Mouse (Mus musculus): Measurements from ENCODE around the gene Slc22a15. TPM values are rescaled to one million over a fixed set of nuclear protein-coding genes. Genes with fewer than 3 reads are reported as not detected.

Gene Slc22a15
- total and polyA plus RNA-seq, 2 experiments from 2014 or later: 5.6 to 13.2 TPM

DNA sequence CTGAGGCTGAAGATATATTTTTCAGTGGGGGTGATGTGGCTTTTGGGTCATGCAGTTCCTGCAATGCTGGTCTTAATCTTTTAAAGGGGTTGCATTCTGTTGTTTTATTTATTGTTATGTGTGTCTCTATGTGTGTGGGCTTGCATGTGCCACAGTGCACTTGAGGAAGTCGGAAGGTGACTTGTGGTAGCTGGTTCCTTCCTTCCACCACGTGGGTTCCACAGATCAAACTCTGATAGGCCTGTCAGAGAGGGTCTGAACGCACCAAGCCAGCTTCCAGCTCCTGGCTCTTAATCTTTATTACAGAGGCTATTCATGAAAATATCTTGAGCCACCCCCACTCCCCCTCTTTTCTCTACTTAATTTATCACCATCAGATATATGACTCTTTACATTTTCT, 40.4 kb downstream of the Slc22a15 start:
- no peak for TF ChIP-seq CTCF (IDR thresholded peaks at IDR 0.05)
- ATAC-seq (ENCODE audit: low FRiP score): no peak

DNA sequence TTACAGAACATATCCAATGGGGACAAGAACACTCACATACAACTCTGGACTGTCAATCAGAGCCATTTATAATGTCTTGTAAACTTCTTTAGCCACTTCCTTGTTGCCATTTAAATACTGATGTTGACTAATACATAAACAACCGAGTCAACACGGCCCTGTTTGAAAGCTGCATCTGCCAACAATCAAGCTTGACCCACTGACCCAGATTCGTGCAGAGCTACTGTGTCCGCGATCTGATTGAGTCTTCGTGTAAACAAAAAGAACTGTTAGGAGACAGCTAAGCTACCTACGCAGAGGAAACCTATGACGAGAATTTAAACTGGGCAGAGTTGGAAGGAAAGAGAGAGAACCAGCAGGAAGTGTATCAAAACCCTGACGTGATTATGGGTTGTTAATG, 42.5 kb downstream of the Slc22a15 start:
- Histone ChIP-seq H3K27me3 (ENCODE audit: insufficient read depth, low read length) (no peaks in the 10 kb centered on the region), H3K4me3 (ENCODE audit: low read depth, low read length) (no peak overlapping the region), H3K9me3 (ENCODE audit: low read length) (no peaks in the 10 kb centered on the region), H3K4me1 (ENCODE audit: insufficient read depth, low read length) (no peaks in the 10 kb centered on the region), H3K4me2 (ENCODE audit: low read depth, low read length, poor library complexity, severe bottlenecking) (no peak overlapping the region), H3K27ac (ENCODE audit: low read depth, low read length) (no peak overlapping the region), H3K36me3 (ENCODE audit: insufficient read depth, low read length) (peaks cover 18% of the 10 kb centered on the region), H3K9ac (replicated peaks; ENCODE audit: low read length, poor library complexity, severe bottlenecking) (no peak overlapping the region)
- DNase-seq (ENCODE audit: low spot score): no peak
- WGBS: 68% methylated on average over 9 of the region's 9 CpGs
- TF ChIP-seq CTCF (IDR thresholded peaks at IDR 0.05): no peak
- no peak for ATAC-seq (ENCODE audit: low FRiP score)

More for the DNA sequence above, 40.4 kb downstream of the Slc22a15 start:
- no peaks in the 10 kb centered on the region for H3K4me1 ChIP-seq (ENCODE audit: insufficient read depth, low read length)
- 80% methylated on average over 3 of the region's 3 CpGs for WGBS
- no peak overlapping the region for H3K9ac ChIP-seq (replicated peaks; ENCODE audit: low read length, poor library complexity, severe bottlenecking)
- no peak overlapping the region for H3K4me2 ChIP-seq (ENCODE audit: low read depth, low read length, poor library complexity, severe bottlenecking)
- no peak for DNase-seq (ENCODE audit: low spot score)
- H3K4me3 ChIP-seq (ENCODE audit: low read depth, low read length): no peak overlapping the region
- H3K27me3 ChIP-seq (ENCODE audit: insufficient read depth, low read length): no peaks in the 10 kb centered on the region
- peaks cover 9% of the 10 kb centered on the region; the same call in 1 of the 2 replicates for H3K36me3 ChIP-seq (ENCODE audit: insufficient read depth, low read length)
- H3K9me3 ChIP-seq (ENCODE audit: low read length): no peaks in the 10 kb centered on the region
- H3K27ac ChIP-seq (ENCODE audit: low read depth, low read length): no peak overlapping the region

DNA sequence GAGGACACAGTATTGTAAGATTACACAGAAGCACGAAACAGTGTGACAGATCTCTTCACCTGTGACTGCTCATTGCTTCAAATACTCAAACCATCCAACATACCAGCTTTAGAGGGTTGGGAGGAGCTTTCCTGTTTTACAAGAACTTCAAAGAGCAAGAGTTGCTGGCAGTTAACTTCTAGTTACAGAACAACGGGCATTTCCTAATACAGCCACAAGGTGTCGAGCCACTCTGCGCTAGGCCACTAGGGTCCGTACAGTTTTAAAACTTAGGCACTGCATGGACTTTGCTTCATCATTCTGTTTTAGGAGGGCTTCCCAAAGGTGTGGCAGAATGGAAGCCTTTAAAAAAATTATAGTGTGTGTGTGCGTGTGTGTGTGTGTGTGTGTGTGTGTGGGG, 43.4 kb downstream of the Slc22a15 start:
- H3K4me1 ChIP-seq (ENCODE audit: insufficient read depth, low read length): no peaks in the 10 kb centered on the region
- DNase-seq (ENCODE audit: low spot score) (peak; percentile 26), ATAC-seq (ENCODE audit: low FRiP score) (no peak)
- no peaks in the 10 kb centered on the region for H3K9me3 ChIP-seq (ENCODE audit: low read length)
- peak; percentile 69 for TF ChIP-seq CTCF (IDR thresholded peaks at IDR 0.05)
- no peak overlapping the region for H3K4me2 ChIP-seq (ENCODE audit: low read depth, low read length, poor library complexity, severe bottlenecking)
- H3K27ac ChIP-seq (ENCODE audit: low read depth, low read length): no peak overlapping the region
- no peaks in the 10 kb centered on the region for H3K27me3 ChIP-seq (ENCODE audit: insufficient read depth, low read length)
- no peak overlapping the region for H3K9ac ChIP-seq (replicated peaks; ENCODE audit: low read length, poor library complexity, severe bottlenecking)
- 80% methylated on average over 6 of the region's 6 CpGs for whole genome bisulfite sequencing
- peaks cover 18% of the 10 kb centered on the region for H3K36me3 ChIP-seq (ENCODE audit: insufficient read depth, low read length)
- H3K4me3 ChIP-seq (ENCODE audit: low read depth, low read length): no peak overlapping the region

DNA sequence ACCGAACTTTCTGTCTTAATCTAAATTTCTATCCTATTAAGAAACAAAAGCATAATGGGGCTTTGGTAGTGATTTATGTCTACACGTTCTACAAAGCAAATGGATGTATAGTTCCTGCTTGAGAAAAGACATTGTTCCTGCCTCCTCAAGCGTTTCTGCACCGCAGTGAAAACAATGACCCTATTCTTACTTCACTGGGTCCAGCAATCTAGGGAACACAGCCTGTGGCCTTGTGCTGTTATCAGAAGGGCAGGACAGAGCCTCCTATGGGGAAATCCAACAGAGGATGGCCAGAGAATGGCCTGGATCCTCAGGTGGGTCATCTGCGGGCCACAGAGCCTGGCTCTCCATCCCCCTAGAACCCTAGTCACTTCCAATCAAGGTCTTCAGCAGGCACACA, 46.1 kb downstream of the Slc22a15 start:
- Histone ChIP-seq H3K27me3 (ENCODE audit: insufficient read depth, low read length) (no peaks in the 10 kb centered on the region), H3K9ac (replicated peaks; ENCODE audit: low read length, poor library complexity, severe bottlenecking) (no peak overlapping the region), H3K4me3 (ENCODE audit: low read depth, low read length) (no peak overlapping the region), H3K4me2 (ENCODE audit: low read depth, low read length, poor library complexity, severe bottlenecking) (no peak overlapping the region), H3K9me3 (ENCODE audit: low read length) (no peaks in the 10 kb centered on the region), H3K36me3 (ENCODE audit: insufficient read depth, low read length) (peaks cover 18% of the 10 kb centered on the region), H3K27ac (ENCODE audit: low read depth, low read length) (no peak overlapping the region), H3K4me1 (ENCODE audit: insufficient read depth, low read length) (no peaks in the 10 kb centered on the region)
- 26% methylated on average over 5 of the region's 5 CpGs for WGBS
- ATAC-seq (ENCODE audit: low FRiP score): no peak
- DNase-seq (ENCODE audit: low spot score): no peak
- TF ChIP-seq CTCF (IDR thresholded peaks at IDR 0.05): no peak

DNA sequence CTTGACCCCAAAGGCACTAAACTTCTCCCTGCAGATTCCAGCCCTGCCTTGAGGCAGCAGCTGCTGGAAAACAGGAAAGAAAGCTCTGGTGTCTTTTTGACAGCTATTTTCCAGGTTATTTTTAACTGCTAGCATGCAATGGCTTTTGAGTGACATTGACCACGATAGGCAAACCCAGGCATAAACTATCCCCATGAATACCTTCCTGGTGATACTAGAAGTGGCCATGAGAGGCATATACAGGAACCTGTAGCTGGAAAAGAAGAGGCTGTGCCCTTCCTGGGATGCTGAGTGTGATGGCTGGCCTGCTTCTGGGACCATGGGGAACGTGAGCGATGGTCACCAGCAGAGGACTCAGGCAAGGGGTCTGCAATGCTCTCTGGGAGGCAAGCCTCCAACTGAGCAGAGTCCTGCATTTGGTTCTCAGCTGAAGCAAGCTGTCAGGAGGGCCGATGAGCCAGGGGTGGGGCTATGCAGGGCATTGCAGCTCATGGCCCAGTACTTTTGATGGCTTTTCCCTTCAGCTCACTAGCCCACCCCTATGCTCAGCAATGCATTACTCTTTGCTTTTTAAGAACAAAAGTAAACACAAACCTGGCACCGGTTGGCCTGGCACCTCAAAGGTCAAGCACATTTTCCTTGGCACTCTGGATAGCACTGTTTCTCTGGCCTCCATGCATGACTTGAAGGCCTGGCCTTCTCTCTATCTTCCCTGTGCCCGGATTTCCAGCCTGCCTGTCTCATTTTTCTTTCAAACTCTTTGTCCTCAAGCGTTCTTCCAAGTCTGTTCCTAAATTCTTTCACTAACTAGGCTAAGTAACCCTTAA, 47.6 kb downstream of the Slc22a15 start:
- Histone ChIP-seq H3K4me2 (ENCODE audit: low read depth, low read length, poor library complexity, severe bottlenecking) (no peak overlapping the region), H3K9me3 (ENCODE audit: low read length) (no peaks in the 10 kb centered on the region), H3K4me3 (ENCODE audit: low read depth, low read length) (no peak overlapping the region), H3K36me3 (ENCODE audit: insufficient read depth, low read length) (peaks cover 17% of the 10 kb centered on the region), H3K9ac (replicated peaks; ENCODE audit: low read length, poor library complexity, severe bottlenecking) (no peak overlapping the region), H3K27ac (ENCODE audit: low read depth, low read length) (no peak overlapping the region), H3K27me3 (ENCODE audit: insufficient read depth, low read length) (no peaks in the 10 kb centered on the region), H3K4me1 (ENCODE audit: insufficient read depth, low read length) (no peaks in the 10 kb centered on the region)
- WGBS: 74% methylated on average over 7 of the region's 7 CpGs
- no peak for DNase-seq (ENCODE audit: low spot score)
- ATAC-seq (ENCODE audit: low FRiP score): no peak
- TF ChIP-seq CTCF (IDR thresholded peaks at IDR 0.05): no peak

DNA sequence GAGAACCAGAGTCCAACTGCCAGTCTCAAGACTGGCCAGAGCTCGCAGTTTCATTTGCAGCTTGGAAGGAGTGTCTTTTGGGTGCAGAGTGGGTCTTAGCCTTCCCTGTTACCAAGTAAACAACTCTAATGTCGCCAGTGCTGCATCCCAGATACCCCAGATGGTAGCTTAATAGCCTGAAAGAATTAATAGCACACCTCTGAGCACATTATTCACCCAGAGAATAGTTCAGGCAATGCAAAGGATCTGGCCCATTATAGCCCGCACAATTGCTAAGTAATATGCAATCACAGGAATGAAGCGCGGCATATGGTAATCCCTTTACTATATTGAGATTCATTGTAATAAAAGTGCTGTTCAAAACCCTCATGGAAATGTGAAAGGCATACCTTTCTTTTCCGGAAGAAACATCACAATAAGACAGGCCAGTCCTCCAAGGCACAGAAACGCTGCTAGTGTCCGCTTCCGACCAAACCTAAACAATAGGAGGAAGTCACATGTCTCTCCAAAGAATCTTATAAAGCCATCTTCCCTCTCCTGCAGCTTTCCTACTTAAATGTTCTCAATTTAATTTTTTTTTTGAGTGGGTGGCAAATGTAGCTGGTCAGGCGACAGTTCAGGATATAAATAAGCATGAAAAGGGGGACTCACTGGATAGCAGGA, 48.9 kb downstream of the Slc22a15 start:
- H3K27me3 ChIP-seq (ENCODE audit: insufficient read depth, low read length): no peaks in the 10 kb centered on the region
- no peak overlapping the region for H3K4me3 ChIP-seq (ENCODE audit: low read depth, low read length)
- H3K9me3 ChIP-seq (ENCODE audit: low read length): no peaks in the 10 kb centered on the region
- no peak overlapping the region for H3K9ac ChIP-seq (replicated peaks; ENCODE audit: low read length, poor library complexity, severe bottlenecking)
- no peak for TF ChIP-seq CTCF (IDR thresholded peaks at IDR 0.05)
- H3K4me2 ChIP-seq (ENCODE audit: low read depth, low read length, poor library complexity, severe bottlenecking): no peak overlapping the region
- H3K27ac ChIP-seq (ENCODE audit: low read depth, low read length): no peak overlapping the region
- 43% methylated on average over 10 of the region's 10 CpGs for WGBS
- ATAC-seq (ENCODE audit: low FRiP score): no peak
- H3K4me1 ChIP-seq (ENCODE audit: insufficient read depth, low read length): no peaks in the 10 kb centered on the region
- no peak for DNase-seq (ENCODE audit: low spot score)
- H3K36me3 ChIP-seq (ENCODE audit: insufficient read depth, low read length): peaks cover 17% of the 10 kb centered on the region
